Mouse (Mus musculus) megakaryocyte progenitor cell, adult 5-6 weeks (primary cell): ENCODE results near the gene Tbcel. TPM values are rescaled to one million over a fixed set of nuclear protein-coding genes. Genes with fewer than 3 reads are reported as not detected.

Source experiments
- ATAC-seq: replicated peaks from 2 replicates; pipeline ENCODE4 v1.8.0; 2016; ENCODE audit warnings: mild to moderate bottlenecking, moderate TSS enrichment, inconsistent platforms; ENCODE audit not compliant: poor library complexity
- total RNA-seq, 2 experiments: library from RNA; stranded (forward) in 1 of 2; stranded (reverse) in 1 of 2; fragments of 157-497, 149-512 nt in 1 of 2; fragments of 200-1000 nt in 1 of 2; gene quantifications; 2 replicates each; pipeline versions ENCODE4 v1.2.3 to v1.2.4; 2015 to 2017

Gene Tbcel
- total RNA-seq, 2 experiments from 2014 or later: 10.9 to 11.2 TPM

DNA sequence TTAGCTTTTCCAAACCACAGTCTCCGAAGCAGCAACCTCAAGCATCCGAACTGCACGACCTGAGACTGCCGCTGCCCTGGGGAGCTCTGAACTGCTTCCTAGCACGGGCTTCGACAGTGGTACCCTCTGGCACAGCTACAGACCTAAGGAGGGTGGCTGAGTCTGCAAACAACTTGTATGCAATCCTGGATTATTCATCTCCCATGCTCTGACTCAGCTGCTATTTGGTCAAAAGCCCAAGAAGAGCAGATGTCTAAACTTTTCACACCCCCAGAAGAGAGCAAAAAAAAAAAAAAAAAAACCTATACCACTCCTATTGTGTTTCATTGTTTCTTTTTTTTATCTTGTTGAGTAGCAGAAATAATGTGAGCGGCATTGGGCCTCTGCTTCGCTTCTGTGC is 113.3 kb downstream of the Tbcel start:
- ATAC-seq: no peak

GRCm38 (mm10) chr9:42392927-42393326 is 114.7 kb downstream of the Tbcel start:
- no peak for ATAC-seq

GRCm38 (mm10) chr9:42388490-42388889 is 119.1 kb downstream of the Tbcel start:
- no peak for ATAC-seq

DNA sequence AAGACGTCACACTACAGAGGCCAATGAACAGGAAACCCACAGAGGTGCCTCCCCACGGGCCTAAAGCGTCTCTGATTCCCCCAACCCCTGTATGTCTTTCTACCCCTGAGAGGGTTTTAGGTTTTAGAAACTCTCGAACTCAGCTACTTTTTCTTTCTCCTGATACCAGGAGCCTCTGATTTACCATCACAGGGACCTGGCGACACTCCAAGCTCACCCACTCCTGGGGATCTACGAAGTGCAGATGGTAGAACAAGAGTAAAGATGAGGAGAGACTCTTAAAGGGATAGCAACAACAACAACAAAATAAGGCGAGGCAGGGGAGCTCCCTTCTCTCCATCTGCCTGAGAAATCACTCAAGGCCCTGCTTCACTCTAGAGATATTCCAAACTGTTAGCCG is 120.6 kb downstream of the Tbcel start:
- no peak for ATAC-seq

GRCm38 (mm10) chr9:42385656-42386055 is 122.0 kb downstream of the Tbcel start:
- no peak for ATAC-seq

DNA sequence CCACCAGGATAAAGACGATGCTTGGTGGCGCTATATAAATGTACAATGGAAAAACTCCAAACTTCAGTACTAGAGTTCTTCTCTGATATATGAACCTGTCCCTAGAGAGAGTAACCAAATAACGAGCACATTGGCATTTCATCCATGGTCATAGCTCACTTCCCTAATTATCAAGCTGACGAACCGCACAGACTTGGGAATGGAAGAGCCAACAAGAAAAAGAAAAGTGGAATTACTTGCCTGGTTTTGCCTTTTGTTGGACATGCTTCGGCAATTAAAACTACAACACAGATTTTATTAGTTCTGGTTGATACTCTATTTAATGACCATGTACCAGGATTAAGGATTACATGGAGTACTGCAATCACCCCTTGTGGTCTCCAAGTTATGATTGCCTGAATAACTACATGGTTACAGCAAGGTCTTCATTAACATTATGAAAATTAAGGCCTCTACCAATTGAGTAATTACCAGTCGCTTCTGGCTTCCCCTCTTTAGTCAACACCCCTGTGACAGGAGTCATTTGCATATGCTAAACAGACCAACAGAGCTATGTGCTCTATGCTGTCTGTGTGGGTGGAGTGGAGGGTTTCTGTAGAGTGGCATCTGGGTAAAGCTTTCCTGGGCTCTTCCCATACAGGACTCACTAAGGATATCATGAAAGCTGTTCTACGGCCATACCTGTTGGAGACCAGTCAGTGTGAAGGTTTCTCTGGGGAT is 124.8 kb downstream of the Tbcel start:
- no peak for ATAC-seq

DNA sequence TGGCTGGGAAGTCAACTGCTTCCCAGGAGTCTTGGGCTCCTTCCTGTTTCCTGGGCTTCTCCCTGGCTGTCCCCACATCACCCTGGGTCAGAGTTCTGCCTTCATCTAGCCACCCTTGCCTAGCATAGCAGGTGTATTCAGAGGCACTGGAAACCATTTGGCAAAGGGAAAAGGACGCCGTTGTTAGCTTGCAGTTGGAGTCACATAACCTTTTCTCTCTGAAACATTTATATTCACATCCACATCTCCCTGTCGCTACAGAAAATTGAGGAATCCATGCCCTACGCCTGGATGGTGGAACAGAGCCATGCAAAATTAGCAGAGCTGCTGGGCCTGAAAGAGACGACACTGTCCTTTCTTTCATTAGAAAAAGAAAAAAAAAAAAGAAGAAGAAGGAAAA is 125.5 kb downstream of the Tbcel start:
- ATAC-seq: no peak

- ATAC-seq: no peak
Observed at GRCm38 (mm10) chr9:42378071-42378470, 129.5 kb downstream of the Tbcel start.

DNA sequence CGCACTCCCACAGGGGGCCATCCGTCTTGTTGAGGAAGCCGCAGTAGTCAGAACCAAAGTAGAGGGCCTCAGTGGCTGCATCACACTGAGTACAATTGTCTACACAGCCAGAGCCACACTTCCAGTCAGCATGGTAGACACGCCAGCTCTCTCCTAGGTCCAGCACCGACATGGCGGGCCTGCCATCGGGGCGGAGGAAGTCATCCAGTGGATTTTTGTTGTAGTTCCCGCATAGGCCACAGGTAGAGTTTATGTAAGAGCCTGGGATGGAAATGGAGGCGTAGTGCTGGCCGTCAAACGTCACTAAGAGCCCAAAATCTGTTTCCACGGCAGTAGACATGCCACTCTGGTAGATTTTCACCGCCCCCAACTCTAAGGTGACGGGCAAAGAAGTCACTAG is 130.0 kb downstream of the Tbcel start:
- ATAC-seq: no peak

DNA sequence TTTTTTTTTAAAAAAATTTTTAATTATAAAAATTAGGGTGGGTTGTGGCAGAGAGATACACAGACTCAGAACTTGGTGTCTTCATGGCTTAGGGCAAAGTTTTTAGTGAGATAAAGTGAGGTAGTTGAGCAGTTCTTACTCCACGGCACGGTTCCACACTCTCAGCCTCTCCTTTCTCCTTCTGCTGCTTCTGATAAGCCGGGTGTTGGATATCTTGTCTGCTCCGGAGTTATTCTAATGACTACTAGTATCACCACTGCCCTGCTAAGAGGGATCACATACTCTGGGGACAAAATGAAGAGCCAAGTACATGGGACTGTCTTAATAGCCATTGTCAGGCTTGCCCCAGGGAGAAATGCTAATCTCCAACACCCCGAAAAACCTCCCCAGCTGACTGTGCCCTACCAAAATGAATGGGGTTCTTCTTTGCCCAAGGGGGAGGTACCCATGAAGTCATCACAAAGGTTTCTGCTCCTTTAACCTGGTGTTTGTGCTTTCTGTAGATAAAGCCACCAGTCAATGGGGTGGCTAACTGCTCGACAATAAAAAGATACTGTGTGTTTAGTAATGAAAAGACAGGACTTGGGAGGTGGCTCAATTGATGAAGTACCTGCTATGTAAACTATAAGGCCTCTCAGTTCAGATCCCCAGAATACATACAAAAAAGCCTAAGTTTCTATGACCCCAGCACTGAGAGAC is 135.8 kb downstream of the Tbcel start:
- peak; percentile 90 for ATAC-seq

Other genes with a start within 250 kb of the Tbcel start
- gene Sc5d, start 243.6 kb downstream of the Tbcel start, total RNA-seq (2015): 31.1 and 31.4 TPM in 2 replicates
- 26.5 and 26.8 TPM in 2 replicates for gene Sc5d, start 243.6 kb downstream of the Tbcel start, total RNA-seq (2017)
- not detected in 2 replicates for gene Tecta, start 107.9 kb downstream of the Tbcel start, total RNA-seq (2015)
- gene Tecta, start 107.9 kb downstream of the Tbcel start, total RNA-seq (2017): not detected in 2 replicates